Mouse (Mus musculus): ENCODE data around the gene Fam50a. TPM values are rescaled to one million over a fixed set of nuclear protein-coding genes. Genes with fewer than 3 reads are reported as not detected.
A peak's percentile ranks its signal among the peaks of the same experiment; 100 is the strongest.

Gene Fam50a
- polyA plus RNA-seq, 1 experiment from 2014 or later, result 62.6 TPM

GRCm38 (mm10) chrX:74283092-74283437, 29.8 kb upstream of the Fam50a start:
- peak overlapping the region; percentile 91 for H3K27ac ChIP-seq
- 0 out of 2 replicates have a peak, but pooled peaks have one; percentile 5 for ATAC-seq (ENCODE audit: insufficient number of reproducible peaks, low FRiP score, low TSS enrichment, low read depth)

GRCm38 (mm10) chrX:74293431-74293830, 19.4 kb upstream of the Fam50a start:
- Histone ChIP-seq H3K4me1 (no peaks in the 10 kb centered on the region; the same call in 1 of the 2 replicates), H3K9ac (no peak overlapping the region), H3K36me3 (0 out of 2 replicates have a peak, but pooled peaks cover 4% of the 10 kb centered on the region), H3K4me2 (no peak overlapping the region), H3K27me3 (no peaks in the 10 kb centered on the region), H3K9me3 (no peaks in the 10 kb centered on the region), H3K27ac (no peak overlapping the region), H3K4me3 (no peak overlapping the region)
- WGBS, result 68% methylated on average over 4 of the region's 4 CpGs
- no peak for ATAC-seq (ENCODE audit: insufficient number of reproducible peaks, low FRiP score, low TSS enrichment, low read depth)

More at GRCm38 (mm10) chrX:74283092-74283437, 29.8 kb upstream of the Fam50a start:
- 42% methylated on average over 5 of the region's 5 CpGs for WGBS
- H3K4me3 ChIP-seq, result peak overlapping the region; percentile 56
- H3K4me2 ChIP-seq, result peak overlapping the region; percentile 56
- no peaks in the 10 kb centered on the region for H3K27me3 ChIP-seq
- H3K4me1 ChIP-seq, result peaks cover 5% of the 10 kb centered on the region; the same call in 1 of the 2 replicates
- H3K9me3 ChIP-seq, result no peaks in the 10 kb centered on the region
- H3K36me3 ChIP-seq, result no peaks in the 10 kb centered on the region
- peak overlapping the region; percentile 52 for H3K9ac ChIP-seq

- Histone ChIP-seq H3K4me1 (no peaks in the 10 kb centered on the region; the same call in 1 of the 2 replicates), H3K9me3 (no peaks in the 10 kb centered on the region), H3K9ac (peak within 1 kb of the TSS; percentile 67), H3K27me3 (no peaks in the 10 kb centered on the region), H3K4me3 (peak within 1 kb of the TSS; percentile 59), H3K36me3 (peaks cover 12% of the 10 kb centered on the region; the same call in 1 of the 2 replicates), H3K4me2 (peak within 1 kb of the TSS; percentile 54), H3K27ac (peak within 1 kb of the TSS; percentile 67)
- 22% methylated on average over 37 of the region's 37 CpGs for WGBS
- peak; percentile 98 for ATAC-seq (ENCODE audit: insufficient number of reproducible peaks, low FRiP score, low TSS enrichment, low read depth)
Measured at GRCm38 (mm10) chrX:74296538-74297448, 16.0 kb upstream of the Fam50a start, which contains the start of gene Atp6ap1. Atp6ap1 (plus strand) TSS chrX:74297097.

GRCm38 (mm10) chrX:74298348-74298747, 14.5 kb upstream of the Fam50a start:
- 73% methylated on average over 1 of the region's 1 CpGs for WGBS
- Histone ChIP-seq H3K4me2 (no peak overlapping the region), H3K9ac (no peak overlapping the region), H3K27me3 (no peaks in the 10 kb centered on the region), H3K36me3 (peaks cover 20% of the 10 kb centered on the region), H3K4me3 (no peak overlapping the region), H3K4me1 (no peaks in the 10 kb centered on the region; the same call in 1 of the 2 replicates), H3K27ac (no peak overlapping the region), H3K9me3 (no peaks in the 10 kb centered on the region)
- no peak for ATAC-seq (ENCODE audit: insufficient number of reproducible peaks, low FRiP score, low TSS enrichment, low read depth)

GRCm38 (mm10) chrX:74299721-74300120, 13.1 kb upstream of the Fam50a start:
- Histone ChIP-seq H3K4me1 (no peaks in the 10 kb centered on the region; the same call in 1 of the 2 replicates), H3K9ac (no peak overlapping the region), H3K27me3 (no peaks in the 10 kb centered on the region), H3K36me3 (peaks cover 24% of the 10 kb centered on the region), H3K27ac (no peak overlapping the region), H3K4me2 (no peak overlapping the region), H3K9me3 (no peaks in the 10 kb centered on the region), H3K4me3 (no peak overlapping the region)
- WGBS, result 85% methylated on average over 3 of the region's 3 CpGs
- no peak for ATAC-seq (ENCODE audit: insufficient number of reproducible peaks, low FRiP score, low TSS enrichment, low read depth)

GRCm38 (mm10) chrX:74304867-74305700, 7.7 kb upstream of the Fam50a start, which contains the start of gene Gdi1:
Gdi1 (plus strand) TSS chrX:74304998.
- Histone ChIP-seq H3K4me1 (peaks cover 6% of the 10 kb centered on the region; the same call in 1 of the 2 replicates), H3K4me3 (peak within 1 kb of the TSS; percentile 53), H3K27ac (peak within 1 kb of the TSS; percentile 88), H3K4me2 (peak within 1 kb of the TSS; percentile 47), H3K36me3 (peaks cover 43% of the 10 kb centered on the region), H3K9me3 (no peaks in the 10 kb centered on the region), H3K27me3 (no peaks in the 10 kb centered on the region), H3K9ac (peak within 1 kb of the TSS; percentile 47)
- peak; percentile 77; the same call in 1 of the 2 replicates for ATAC-seq (ENCODE audit: insufficient number of reproducible peaks, low FRiP score, low TSS enrichment, low read depth)
- 23% methylated on average over 41 of the region's 41 CpGs for WGBS

GRCm38 (mm10) chrX:74328725-74329161, 15.9 kb downstream of the Fam50a start, which contains the start of gene Plxna3:
Plxna3 (plus strand) TSS chrX:74329066.
- WGBS, result 18% methylated on average over 24 of the region's 30 CpGs
- Histone ChIP-seq H3K27ac (peak within 1 kb of the TSS; percentile 85), H3K27me3 (no peaks in the 10 kb centered on the region), H3K4me1 (peaks cover 17% of the 10 kb centered on the region; the same call in 1 of the 2 replicates), H3K4me2 (peak within 1 kb of the TSS; percentile 50), H3K9ac (peak within 1 kb of the TSS; percentile 33), H3K4me3 (peak within 1 kb of the TSS; percentile 47), H3K36me3 (peaks cover under 1% of the 10 kb centered on the region; the same call in 1 of the 2 replicates), H3K9me3 (no peaks in the 10 kb centered on the region)
- peak; percentile 91 for ATAC-seq (ENCODE audit: insufficient number of reproducible peaks, low FRiP score, low TSS enrichment, low read depth)

GRCm38 (mm10) chrX:74329215-74329671, 16.4 kb downstream of the Fam50a start:
- 24% methylated on average over 10 of the region's 10 CpGs for WGBS
- Histone ChIP-seq H3K27ac (peak overlapping the region; percentile 85; the same call in 1 of the 2 replicates), H3K4me2 (peak overlapping the region; percentile 50), H3K36me3 (peaks cover 6% of the 10 kb centered on the region), H3K4me3 (peak overlapping the region; percentile 47), H3K4me1 (peaks cover 17% of the 10 kb centered on the region; the same call in 1 of the 2 replicates), H3K27me3 (no peaks in the 10 kb centered on the region), H3K9ac (peak overlapping the region; percentile 20; the same call in 1 of the 2 replicates), H3K9me3 (no peaks in the 10 kb centered on the region)
- ATAC-seq (ENCODE audit: insufficient number of reproducible peaks, low FRiP score, low TSS enrichment, low read depth), result 0 out of 2 replicates have a peak, but pooled peaks have one; percentile 12

GRCm38 (mm10) chrX:74330166-74330930, 17.5 kb downstream of the Fam50a start:
- H3K9ac ChIP-seq, result no peak overlapping the region
- H3K4me1 ChIP-seq, result peaks cover 17% of the 10 kb centered on the region; the same call in 1 of the 2 replicates
- no peaks in the 10 kb centered on the region for H3K9me3 ChIP-seq
- ATAC-seq (ENCODE audit: insufficient number of reproducible peaks, low FRiP score, low TSS enrichment, low read depth), result no peak
- H3K36me3 ChIP-seq, result peaks cover 12% of the 10 kb centered on the region
- no peaks in the 10 kb centered on the region for H3K27me3 ChIP-seq
- H3K27ac ChIP-seq, result peak overlapping the region; percentile 85; the same call in 1 of the 2 replicates
- peak overlapping the region; percentile 50 for H3K4me2 ChIP-seq
- H3K4me3 ChIP-seq, result peak overlapping the region; percentile 47
- 42% methylated on average over 2 of the region's 2 CpGs for WGBS

- peak overlapping the region; percentile 47 for H3K4me3 ChIP-seq
- ATAC-seq (ENCODE audit: insufficient number of reproducible peaks, low FRiP score, low TSS enrichment, low read depth), result no peak
- H3K4me2 ChIP-seq, result peak overlapping the region; percentile 49
- H3K27me3 ChIP-seq, result no peaks in the 10 kb centered on the region
- H3K9ac ChIP-seq, result peak overlapping the region; percentile 35; the same call in 1 of the 2 replicates
- no peaks in the 10 kb centered on the region for H3K9me3 ChIP-seq
- H3K4me1 ChIP-seq, result no peaks in the 10 kb centered on the region
- H3K27ac ChIP-seq, result peak overlapping the region; percentile 47; the same call in 1 of the 2 replicates
- H3K36me3 ChIP-seq, result no peaks in the 10 kb centered on the region
- 25% methylated on average over 13 of the region's 13 CpGs for WGBS
Measured at GRCm38 (mm10) chrX:74352645-74353466, 40.0 kb downstream of the Fam50a start.

All from limb, embryonic 15.5 days (tissue).